ENCODE assay signal across 20 mouse cellular contexts in genomic region chr11:89867575-89867974, GRCm38 (mm10).
A peak's percentile ranks its signal among the peaks of the same experiment; 100 is the strongest.
DNase-seq lines count a peak whose midpoint lies in the region; ATAC-seq and TF ChIP-seq lines count a peak whose summit lies in the region.
"Had no signal": no experiment of that assay in that cellular context is flagged by ENCODE, and none has a peak within 500 bp of the region (broad histone marks: within the 10 kb centered on the region; RNA-seq: fewer than 3 reads in every experiment).

No protein-coding gene starts in this region.

- no peak overlapping the region for H3K9ac ChIP-seq in forebrain, postnatal 0 days
- H3K9ac ChIP-seq in forebrain, embryonic 11.5 days (ENCODE audit: low read length): no peak overlapping the region
- no peak overlapping the region for H3K9ac ChIP-seq in heart, embryonic 12.5 days
- H3K9ac ChIP-seq: hindbrain, embryonic 15.5 days had no signal

- no peak overlapping the region for H3K4me2 ChIP-seq in forebrain, postnatal 0 days (ENCODE audit: low read depth)
- no peak overlapping the region for H3K4me2 ChIP-seq in forebrain, embryonic 11.5 days (ENCODE audit: low read depth, low read length, severe bottlenecking)
- no peak overlapping the region for H3K4me2 ChIP-seq in heart, embryonic 12.5 days
- H3K4me2 ChIP-seq: heart, embryonic 11.5 days; hindbrain, embryonic 15.5 days had no signal

- H3K27me3 ChIP-seq in forebrain, postnatal 0 days (ENCODE audit: insufficient read depth, low read length): no peaks in the 10 kb centered on the region
- no peaks in the 10 kb centered on the region for H3K27me3 ChIP-seq in forebrain, embryonic 11.5 days (ENCODE audit: control insufficient read depth, insufficient read depth, low read length)
- no peaks in the 10 kb centered on the region for H3K27me3 ChIP-seq in heart, embryonic 12.5 days (replicated peaks)
- H3K27me3 ChIP-seq: hindbrain, embryonic 15.5 days; Patski had no signal

- H3K4me1 ChIP-seq in forebrain, postnatal 0 days (ENCODE audit: insufficient read depth): no peaks in the 10 kb centered on the region
- H3K4me1 ChIP-seq in forebrain, embryonic 11.5 days (replicated peaks; ENCODE audit: control insufficient read depth, insufficient read depth, low read length): no peaks in the 10 kb centered on the region
- no peaks in the 10 kb centered on the region for H3K4me1 ChIP-seq in heart, embryonic 12.5 days (replicated peaks)
- H3K4me1 ChIP-seq: embryonic facial prominence, embryonic 10.5 days; hindbrain, embryonic 15.5 days had no signal

- no peak for TF ChIP-seq CTCF in forebrain, postnatal 0 days (IDR thresholded peaks at IDR 0.05; ENCODE audit: low read depth)

- 9% methylated on average over 2 of the region's 2 CpGs for WGBS in forebrain, postnatal 0 days
- 53% methylated on average over 2 of the region's 2 CpGs for WGBS in forebrain, embryonic 11.5 days
- whole genome bisulfite sequencing in heart, embryonic 12.5 days: 73% methylated on average over 2 of the region's 2 CpGs

- no peak; the same call in 1 of the 2 replicates for ATAC-seq in forebrain, postnatal 0 days
- ATAC-seq in forebrain, embryonic 11.5 days (replicated peaks; ENCODE audit: low FRiP score): no peak
- no peak for ATAC-seq in heart, embryonic 12.5 days (ENCODE audit: insufficient number of reproducible peaks, low FRiP score)
- ATAC-seq: activated CD4-positive, CD25-positive, alpha-beta regulatory T cell, adult 4 months; forebrain, embryonic 16.5 days; Patski had no signal

- no peak overlapping the region for H3K27ac ChIP-seq in forebrain, postnatal 0 days (ENCODE audit: low read depth, low read length)
- no peak overlapping the region for H3K27ac ChIP-seq in forebrain, embryonic 11.5 days (ENCODE audit: low read depth, low read length)
- H3K27ac ChIP-seq in heart, embryonic 12.5 days (ENCODE audit: poor library complexity, severe bottlenecking): no peak overlapping the region
- H3K27ac ChIP-seq: embryonic facial prominence, embryonic 10.5 days; heart, adult 2 months; hindbrain, embryonic 15.5 days had no signal

- no peaks in the 10 kb centered on the region for H3K9me3 ChIP-seq in forebrain, postnatal 0 days (ENCODE audit: low read length)
- H3K9me3 ChIP-seq in forebrain, embryonic 11.5 days (ENCODE audit: control insufficient read depth, low read length): no peaks in the 10 kb centered on the region
- H3K9me3 ChIP-seq in heart, embryonic 12.5 days (replicated peaks): no peaks in the 10 kb centered on the region
- H3K9me3 ChIP-seq: embryonic facial prominence, embryonic 10.5 days; hindbrain, embryonic 15.5 days had no signal

- H3K36me3 ChIP-seq in forebrain, postnatal 0 days (ENCODE audit: insufficient read depth): no peaks in the 10 kb centered on the region
- H3K36me3 ChIP-seq in forebrain, embryonic 11.5 days (ENCODE audit: control insufficient read depth, insufficient read depth, low read length): no peaks in the 10 kb centered on the region
- H3K36me3 ChIP-seq in heart, embryonic 12.5 days: no peaks in the 10 kb centered on the region
- H3K36me3 ChIP-seq: embryonic facial prominence, embryonic 10.5 days; hindbrain, embryonic 15.5 days had no signal

- peak; percentile 11 for DNase-seq in forebrain, postnatal 0 days
- no peak for DNase-seq in forebrain, embryonic 11.5 days (ENCODE audit: low spot score)
- peak; percentile 6 for DNase-seq in layer of hippocampus, adult 11-12 months (ENCODE audit: low spot score)
- DNase-seq in layer of hippocampus, postnatal 10 days (ENCODE audit: low spot score in 2 of 2): no peak
- peak; percentile 3 to 33 for DNase-seq in left cerebral cortex, adult 9 months (ENCODE audit: low spot score in 2 of 2)
- DNase-seq in left cerebral cortex, adult 18-20 months (ENCODE audit: low spot score in 2 of 2): no peak
- DNase-seq in brain, adult 2 months (ENCODE audit: low read depth, low spot score): peak; percentile 71
- DNase-seq: adrenal gland, postnatal 14 days; cerebellum, adult 2 months; cerebellum, postnatal 10 days; gastrocnemius, postnatal 14 days; heart, adult 2 months; heart, postnatal 36 days had no signal

- no peak overlapping the region for H3K4me3 ChIP-seq in forebrain, postnatal 0 days (ENCODE audit: low read depth, low read length)
- no peak overlapping the region for H3K4me3 ChIP-seq in forebrain, embryonic 11.5 days (ENCODE audit: low read depth, low read length)
- H3K4me3 ChIP-seq in heart, embryonic 12.5 days: no peak overlapping the region
- H3K4me3 ChIP-seq: embryonic facial prominence, embryonic 10.5 days; heart, adult 2 months; hindbrain, embryonic 15.5 days had no signal

Comparison
In these comparisons a context has a peak if more than half of its experiments do, and no peak if none do; other contexts are left out.
1. DNase-seq: peak in forebrain, postnatal 0 days (single experiment), layer of hippocampus, adult 11-12 months (single experiment), left cerebral cortex, adult 9 months (2 of 2) and brain, adult 2 months (single experiment); none in forebrain, embryonic 11.5 days (single experiment), layer of hippocampus, postnatal 10 days (0 of 2) and left cerebral cortex, adult 18-20 months (0 of 2).